Mouse (Mus musculus) heart, adult 18-20 months (tissue): ENCODE measurements around the gene Ttbk1. TPM values are rescaled to one million over a fixed set of nuclear protein-coding genes. Genes with fewer than 3 reads are reported as not detected.

ENCODE experiments used
- DNase-seq, 2 experiments: peaks; one replicate each; pipeline ENCODE4 v3.0.0; 2021 to 2022; ENCODE audit warnings: mixed read lengths in 1 of 2
- total RNA-seq, 2 experiments: library from RNA; stranded (reverse); gene quantifications; 2 replicates each; pipeline ENCODE4 v1.2.3; 2021

Gene Ttbk1
- total RNA-seq, 2 experiments from 2014 or later: 0.20 to 0.28 TPM

DNA sequence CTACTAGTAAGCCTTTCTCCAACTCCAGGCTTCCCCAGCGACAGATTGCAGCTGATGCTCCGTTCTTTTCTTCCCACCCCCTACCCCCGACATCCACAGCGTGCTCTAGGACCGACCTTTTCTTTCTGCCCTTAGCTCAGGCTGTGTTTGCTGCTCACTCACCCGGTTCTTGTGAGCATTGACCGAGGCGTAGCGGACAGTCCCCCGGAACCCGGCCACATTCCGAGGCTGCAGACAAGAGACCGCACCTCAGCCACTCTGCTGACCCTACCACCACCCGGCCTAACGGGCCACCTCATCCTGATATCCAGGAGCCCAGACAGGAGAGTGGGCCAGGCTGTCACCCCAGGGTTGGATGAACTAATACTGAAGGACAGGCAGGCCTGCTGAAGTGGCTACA is 10.2 kb downstream of the Ttbk1 start:
- DNase-seq: no peak

DNA sequence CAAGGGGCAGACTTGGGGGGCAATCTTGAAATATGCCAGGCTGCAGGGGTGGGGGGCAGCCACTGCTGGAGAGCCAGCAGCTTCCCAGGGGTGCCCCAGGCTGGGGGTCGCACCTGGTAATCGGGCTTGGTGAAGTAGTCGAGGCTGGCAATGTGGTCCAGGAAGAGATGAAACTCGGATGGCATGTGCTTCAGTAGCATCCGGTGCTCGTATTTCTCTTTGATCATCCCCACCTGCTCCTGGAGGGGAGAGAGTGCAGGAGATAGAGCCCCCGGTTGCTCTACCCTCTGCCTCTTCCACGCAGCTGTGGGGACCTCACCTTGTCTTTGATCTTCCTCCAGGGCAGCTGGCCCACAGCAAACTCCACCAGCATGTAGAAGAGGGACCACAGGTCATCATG is 10.9 kb downstream of the Ttbk1 start:
- DNase-seq: no peak

DNA sequence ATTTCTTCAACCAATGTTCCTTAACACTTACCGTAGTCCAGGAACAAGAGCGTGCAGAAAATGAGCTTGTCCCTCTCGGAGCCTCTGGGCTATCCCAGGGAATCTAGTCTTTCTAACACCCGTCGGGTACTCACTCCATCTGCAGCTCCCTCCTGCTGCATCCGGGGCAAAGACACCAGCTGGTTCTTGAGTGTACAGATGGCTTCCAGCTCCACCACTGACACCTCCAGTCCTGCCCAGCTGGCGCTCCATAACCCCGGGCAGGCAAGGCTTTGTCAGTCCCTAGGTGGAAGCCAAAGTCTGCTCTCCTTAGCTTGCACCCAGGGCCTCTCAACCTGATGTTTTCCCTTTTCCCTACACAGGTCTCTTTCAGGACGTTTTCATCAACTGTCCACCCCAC is 19.6 kb downstream of the Ttbk1 start:
- DNase-seq: no peak

DNA sequence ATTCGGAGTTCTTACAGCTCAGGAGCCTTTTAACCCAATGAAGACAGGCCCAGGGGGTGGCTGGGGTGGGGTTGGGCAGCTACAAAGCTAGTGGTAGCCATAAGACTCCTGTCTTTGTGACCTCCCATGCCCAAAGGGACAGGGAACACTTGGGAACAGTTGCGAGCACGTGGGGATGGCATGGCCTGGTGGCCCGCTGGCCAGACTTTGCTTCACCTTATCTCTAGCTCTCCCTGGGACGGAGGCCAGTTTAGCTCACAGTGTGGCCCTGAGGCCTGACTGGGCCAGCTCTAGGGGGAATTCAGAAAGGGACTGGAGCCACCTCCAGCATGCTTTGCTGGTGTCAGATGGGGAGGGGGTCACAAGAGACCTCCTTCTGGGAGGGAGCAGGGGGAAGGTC is 25.2 kb downstream of the Ttbk1 start:
- DNase-seq: peak; percentile 78 to 84

DNA sequence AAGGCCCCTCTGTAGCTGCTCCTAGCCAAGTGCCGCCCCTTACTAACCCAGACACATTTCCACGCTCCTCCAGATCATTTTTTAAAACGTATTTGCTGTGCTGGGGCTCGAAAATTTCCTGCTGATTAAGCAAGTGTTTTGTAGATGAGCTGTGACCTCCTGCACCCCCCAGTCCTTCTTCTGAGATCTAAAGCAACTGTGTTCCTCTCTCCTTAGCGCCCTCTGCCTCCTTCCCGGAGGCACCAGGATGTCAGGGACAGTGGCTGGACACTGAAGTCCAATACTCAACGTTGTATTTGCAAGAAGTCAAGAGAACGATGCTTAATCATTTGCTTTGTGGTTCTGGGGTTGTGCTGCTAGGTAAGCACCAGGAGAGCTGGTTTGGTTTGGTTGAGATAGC is 26.1 kb downstream of the Ttbk1 start:
- no peak for DNase-seq

DNA sequence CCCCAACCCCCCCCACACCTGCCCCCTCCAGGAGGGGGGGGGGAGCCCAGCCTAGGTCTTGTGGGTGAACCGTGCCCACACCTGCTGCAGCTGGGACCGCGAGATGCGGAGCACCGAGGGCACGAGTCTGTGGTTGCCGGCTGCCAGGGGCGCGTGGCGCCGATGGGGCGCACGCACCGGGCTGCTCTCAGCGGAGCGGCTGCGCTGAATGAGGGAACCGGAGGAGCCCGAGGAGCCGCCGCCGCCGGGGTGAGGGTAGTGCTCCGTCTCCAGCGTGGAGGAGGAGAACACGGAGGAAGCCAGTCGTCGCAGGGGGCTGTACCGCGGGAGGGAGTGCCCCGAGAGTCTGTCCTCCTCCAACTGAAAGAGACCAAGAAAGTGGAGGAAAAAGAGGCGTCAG is 26.8 kb downstream of the Ttbk1 start:
- no peak for DNase-seq

DNA sequence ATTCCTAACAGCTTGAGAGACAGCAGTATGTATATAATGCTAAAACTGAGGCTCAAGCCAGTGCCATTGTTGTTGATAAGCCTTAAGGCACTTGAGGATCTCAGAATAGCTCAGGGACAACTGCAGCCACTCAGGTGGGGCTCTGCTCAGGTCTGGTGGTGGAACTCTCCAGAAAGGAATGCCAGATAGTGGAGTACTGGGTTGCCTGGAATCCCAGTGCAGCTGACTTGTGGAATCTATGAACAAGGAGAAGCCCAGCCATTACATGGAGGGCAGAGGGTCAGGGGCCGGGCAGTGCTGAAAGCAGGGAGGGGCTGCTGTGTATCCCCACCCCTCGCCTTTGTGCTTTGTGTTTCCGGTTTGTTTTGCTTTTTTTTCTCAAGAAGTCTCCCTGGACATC is 29.0 kb downstream of the Ttbk1 start:
- DNase-seq: peak in 1 of 2 experiments; percentile 54

DNA sequence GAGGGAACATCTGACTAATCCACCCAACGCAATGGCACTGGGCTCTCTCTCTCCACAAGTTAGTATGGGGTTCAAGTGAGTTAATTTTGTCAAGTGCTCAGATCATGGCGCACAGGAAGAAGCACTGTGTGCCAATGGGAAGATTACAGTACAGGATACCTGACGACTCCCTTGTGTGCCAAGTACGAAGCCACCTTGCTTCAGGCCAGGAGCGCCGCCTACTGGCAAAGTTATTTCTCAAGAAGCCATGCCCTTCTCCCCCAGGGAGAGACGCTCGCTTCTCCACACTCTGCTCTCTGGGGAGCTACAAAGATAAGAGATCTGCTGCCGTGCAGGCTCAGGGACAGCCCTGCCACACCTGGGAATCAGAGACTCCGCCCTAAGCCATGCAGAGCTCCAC is 29.7 kb downstream of the Ttbk1 start:
- DNase-seq: peak in 1 of 2 experiments; percentile 42

DNA sequence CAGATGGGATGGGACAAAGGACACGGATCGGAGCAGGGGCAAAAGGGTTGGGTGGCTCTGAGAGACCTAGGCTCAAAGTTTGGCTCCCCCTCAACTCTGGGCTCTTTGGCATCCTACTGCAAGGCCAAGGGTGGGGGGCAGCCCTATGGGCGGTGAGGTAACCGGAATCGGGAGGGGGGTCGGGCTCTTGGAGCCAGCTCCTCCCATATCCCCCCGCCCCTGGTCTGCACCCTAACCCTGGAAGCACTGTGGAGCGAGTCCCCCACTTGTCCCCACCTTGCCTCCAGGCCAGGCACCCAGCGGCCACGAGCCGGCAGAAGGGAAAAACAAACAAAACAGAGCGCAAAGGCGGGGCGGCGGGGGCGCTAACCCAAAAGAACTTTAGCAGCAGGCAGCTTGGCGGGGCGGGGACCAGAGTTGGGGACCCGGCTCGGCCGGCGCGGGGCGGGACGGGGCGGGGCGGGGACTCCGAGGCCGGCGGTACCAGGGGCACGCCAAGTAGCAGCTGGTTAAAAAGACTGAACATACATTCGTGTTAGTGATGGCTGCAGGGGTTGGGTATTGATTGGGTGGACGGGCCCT is 32.3 kb downstream of the Ttbk1 start:
- DNase-seq: peak in 1 of 2 experiments; percentile 38

DNA sequence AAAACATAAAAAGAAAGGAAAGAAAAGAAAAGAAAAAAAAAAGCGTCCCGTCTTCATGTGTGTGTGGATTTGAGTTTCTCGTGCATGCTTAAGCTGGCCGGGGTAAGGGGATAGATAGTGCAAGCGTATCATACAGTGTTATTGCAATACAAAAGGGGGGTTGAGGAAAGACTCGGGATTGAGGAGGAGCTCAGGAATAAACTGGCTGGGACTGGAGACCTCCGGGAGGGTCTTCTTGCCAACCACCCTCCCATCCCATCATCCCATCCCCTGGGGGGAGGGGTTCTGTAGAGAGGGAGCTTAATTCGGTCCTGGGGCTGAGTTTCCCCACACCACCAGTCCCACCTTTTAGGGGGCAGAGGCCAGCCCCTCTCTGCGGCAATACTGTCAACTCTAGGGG is 32.9 kb downstream of the Ttbk1 start:
- DNase-seq: no peak

DNA sequence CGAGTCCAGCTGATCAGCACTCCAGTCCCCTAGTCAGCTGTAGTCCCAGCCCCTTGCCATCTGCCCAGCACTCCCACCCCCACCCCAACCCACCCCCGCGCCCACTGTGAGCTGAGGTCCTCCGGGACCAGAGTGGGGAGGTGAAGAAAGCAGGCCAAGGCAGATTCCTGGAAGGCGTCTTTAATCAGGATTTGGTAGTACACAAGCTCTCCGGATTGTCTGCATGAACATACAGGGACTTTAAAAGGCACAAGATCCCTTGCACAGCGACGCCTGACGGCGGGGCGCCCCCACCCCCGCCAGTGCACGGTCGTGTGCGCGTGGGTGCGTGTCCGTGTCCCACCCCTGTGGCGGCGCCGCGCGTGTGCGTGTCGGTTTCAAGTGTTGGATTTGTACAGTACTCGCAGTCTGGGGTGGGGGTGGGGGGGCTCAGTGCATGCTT is 33.5 kb downstream of the Ttbk1 start:
- no peak for DNase-seq

DNA sequence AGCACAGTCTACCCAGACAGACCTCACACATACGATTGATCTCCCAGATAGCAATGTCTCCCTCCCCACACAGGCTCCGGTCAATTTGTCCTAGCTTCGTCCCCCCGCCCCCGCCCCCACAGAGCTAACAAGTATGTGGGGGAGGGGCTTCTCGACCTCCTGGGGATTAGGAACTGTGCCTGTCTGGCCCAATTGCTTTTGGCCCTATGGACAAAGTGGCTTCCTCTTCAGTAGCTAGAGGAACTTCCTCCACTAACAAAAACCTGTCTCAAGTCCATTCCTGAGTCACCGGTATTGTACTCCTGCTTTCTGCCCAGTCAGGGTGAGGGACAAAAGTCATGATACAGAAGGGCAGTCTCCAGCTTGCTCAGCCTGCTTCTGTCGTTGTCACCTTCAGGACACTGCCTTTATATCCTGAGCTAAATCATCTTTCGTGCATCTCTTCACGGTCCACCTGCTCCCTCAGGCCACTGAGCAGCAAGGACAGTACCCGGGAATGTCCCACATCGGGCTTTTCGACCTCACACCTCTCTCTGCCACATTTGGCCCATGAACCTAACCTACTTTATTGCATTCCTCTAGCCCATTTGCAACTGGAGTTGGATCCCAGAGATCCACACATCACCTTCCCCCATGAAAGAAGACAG is 34.0 kb downstream of the Ttbk1 start:
- no peak for DNase-seq

DNA sequence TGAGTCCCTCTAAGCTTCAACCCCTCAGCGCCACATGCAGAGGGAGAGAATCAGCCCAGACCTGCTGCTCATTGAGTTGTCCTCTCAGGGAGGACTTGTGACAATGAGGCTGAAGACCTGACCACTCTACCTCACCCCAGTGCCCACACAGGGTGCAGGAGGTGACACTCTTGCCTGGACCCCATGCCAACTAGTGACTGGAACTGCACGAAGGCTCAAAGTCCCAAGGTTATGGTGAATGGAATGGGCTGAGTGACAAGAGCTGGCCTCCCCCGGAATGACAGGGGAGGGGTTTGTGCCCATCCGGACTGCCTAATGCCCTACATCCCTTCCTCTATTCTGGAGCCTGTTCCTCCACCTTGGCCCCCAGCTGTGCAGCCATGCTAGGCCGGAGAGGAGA is 34.8 kb downstream of the Ttbk1 start:
- no peak for DNase-seq

DNA sequence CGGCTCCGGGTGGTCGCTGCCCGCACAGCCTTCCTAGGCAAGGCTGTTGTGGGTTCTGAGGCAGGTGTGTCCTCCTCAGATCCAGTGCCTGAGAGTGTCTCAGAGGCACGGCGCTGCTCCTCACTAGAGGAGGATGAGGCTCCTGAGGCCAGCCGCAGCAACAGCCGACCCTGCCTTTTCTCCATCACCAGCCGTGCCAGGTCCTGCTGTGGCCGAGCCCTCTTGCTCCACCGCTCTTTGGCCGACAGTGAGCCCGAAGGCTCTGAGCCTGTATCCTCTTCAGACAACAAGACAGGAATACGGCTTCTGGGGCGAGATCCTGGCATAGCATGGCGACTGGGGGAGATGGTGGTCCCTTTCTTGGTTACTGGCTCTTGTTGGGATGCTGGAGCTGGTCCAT is 41.2 kb downstream of the Ttbk1 start:
- no peak for DNase-seq

DNA sequence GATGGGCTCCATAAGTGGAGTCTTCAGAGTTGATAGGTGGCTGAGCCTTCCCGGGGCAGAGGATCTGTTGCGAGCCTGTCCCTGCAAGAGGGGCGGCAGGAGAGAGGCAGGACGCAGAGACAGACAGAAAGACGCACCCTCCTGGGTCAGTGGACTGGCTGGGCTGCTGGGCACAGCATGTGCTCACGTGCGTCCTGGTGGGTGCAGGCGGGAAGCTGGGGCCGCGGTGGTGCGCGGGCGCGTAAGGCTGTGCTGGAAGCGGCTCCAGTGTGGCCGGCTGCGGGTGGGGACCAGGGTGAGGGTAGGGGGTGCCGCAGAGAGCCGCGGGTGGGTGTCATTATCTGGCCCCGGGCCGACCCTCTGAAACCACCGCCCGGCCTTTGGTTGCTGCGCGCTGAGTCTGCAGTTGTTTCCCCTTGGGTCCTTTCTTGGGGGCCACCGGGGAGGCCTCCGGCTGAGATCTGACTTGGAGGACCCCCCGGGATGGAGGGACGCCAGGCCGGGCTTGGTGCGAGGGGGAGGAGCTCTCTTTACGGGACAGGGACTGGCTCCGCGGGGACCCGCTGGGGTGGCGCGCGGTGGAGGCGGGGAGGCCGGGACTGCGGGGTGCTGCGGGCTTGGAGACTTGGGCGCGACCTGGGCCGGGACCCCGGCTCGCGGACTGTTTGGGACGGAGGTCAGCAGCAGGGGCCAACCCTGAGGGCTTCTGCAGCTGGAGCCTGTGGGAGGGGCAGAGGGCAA is 42.5 kb downstream of the Ttbk1 start:
- DNase-seq: no peak

DNA sequence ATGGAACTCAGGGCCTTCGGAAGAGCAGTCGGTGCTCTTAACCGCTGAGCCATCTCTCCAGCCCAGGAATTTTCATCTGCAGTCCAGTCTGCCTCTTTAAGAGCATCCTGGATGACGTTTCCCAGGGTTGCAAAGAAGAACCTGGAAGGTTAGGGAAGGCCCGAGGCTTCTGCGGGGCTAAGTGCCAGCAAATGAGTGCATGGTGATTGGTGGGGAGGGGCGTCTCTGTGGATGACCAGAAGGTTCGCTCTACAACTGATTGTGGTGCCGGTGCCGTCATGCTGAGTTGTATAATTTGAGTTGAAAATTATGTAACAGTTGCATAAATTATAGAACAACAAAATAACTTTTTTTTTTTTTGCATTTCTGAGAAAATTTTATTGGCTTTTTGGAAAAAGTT is 48.3 kb downstream of the Ttbk1 start:
- no peak for DNase-seq

DNA sequence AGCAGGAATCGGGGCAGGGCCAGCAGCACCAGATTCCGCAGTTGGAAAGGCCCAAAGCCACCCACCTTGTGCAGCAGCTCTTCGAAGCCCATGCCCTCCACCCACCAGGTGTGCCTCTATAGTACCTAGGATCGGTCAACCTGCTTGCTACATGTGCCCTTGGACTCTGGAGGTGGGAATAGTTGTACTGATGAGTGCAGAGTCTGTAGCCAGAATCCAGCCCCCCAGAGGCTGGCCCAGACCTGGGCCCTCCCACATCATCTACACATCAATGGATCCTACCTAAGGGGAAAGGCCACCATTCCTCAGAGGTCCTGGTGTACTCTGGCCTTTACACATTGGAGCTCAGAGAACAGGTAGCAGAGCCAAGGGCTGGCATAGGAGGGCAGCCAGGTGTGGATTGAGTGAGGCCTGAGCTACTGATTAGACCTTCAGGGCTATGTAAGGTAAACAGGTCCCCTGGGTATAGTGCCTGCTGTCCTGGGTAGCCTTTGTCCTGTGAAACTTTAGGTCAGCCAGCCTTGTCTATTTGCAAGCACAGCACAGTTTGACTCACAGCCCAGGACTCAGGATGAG is 49.1 kb downstream of the Ttbk1 start, which contains the start of gene Slc22a7:
TSS of gene Slc22a7 (minus strand) at position 160 of the 576 bp plus-strand sequence.
- no peak for DNase-seq

DNA sequence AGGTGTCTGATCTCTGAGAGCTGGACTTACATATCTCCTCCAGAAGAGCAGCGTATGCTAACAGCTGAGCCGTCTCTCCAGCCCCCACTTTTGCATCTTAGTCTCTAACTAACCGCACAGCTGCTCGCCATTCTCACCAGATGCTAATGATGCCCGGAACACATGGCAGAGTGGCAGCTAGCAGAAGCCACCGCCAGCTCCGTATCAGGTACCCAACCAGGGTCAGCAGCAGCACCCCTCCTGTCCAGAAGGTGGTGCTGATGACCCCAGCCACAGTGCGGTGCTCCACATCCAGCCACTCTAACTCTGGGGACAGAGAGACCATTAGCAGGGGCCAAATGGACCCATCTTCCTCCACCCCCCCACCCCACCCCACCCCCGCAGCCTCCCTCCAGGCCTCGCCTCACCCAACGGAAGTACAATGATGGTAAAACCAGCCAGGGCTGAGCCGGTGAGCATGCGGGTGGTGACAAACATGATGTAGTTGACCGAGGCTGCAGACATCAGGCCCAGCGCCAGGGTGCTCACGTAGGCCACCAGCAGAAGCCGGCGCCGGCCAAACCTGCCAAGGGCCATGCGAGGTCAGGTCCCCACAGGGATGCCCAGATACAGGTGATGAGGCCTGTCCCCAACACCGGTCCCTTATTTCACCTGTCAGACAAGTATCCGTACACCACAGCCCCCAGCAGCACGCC is 50.7 kb downstream of the Ttbk1 start:
- DNase-seq: no peak

DNA sequence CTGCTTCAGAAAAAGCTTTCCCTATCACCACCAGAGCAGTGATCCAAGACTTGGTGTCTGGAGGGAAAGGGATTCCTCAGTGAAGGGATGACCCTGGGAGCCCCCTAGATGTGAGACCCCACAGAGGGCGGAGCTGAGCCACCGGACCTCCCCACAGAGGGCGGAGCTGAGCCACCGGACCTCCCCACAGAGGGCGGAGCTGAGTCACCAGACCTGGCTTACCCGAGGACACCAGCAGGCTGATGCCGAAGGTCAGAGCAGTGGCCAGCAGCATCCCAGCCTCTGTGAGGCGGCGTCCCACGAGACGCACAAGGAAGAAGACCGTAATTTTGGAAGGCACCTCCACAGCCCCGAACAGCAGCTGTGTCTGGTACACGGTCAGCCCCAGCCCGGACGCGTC is 53.8 kb downstream of the Ttbk1 start:
- peak in 1 of 2 experiments; percentile 8 for DNase-seq

DNA sequence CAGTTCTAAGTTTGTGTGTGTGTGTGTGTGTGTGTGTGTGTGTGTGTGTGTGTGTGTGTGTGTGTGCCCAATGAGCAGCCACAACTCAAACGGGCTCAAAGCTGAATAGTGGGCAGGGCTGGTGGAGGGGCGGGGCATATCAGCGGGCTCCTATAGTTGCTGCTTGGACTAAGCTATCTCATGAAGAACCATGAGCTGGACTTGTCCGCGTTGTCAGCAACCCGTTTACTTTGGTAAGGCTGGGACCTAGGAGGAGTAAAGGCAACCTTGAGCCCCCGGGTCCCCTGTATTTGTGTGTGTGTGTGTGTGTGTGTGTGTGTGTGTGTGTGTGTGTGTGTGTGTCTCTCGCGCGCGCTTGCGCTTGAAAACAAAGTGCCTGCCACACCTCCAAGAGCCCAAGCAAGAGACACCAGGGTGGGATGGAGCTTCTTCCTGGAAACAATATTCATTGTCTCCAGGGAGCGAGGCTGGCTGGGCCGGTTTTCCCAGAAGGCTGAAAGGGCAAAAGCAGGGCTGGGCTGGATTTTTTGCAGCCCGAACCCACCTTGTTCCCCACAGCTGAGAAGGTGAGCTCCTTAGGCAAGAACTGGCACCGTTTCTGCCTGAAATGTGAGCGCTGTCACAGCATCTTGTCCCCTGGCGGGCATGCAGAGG is 58.6 kb downstream of the Ttbk1 start, which contains the start of gene Crip3:
TSS of gene Crip3 (plus strand) at position 166 of the 654 bp plus-strand sequence.
- no peak for DNase-seq

DNA sequence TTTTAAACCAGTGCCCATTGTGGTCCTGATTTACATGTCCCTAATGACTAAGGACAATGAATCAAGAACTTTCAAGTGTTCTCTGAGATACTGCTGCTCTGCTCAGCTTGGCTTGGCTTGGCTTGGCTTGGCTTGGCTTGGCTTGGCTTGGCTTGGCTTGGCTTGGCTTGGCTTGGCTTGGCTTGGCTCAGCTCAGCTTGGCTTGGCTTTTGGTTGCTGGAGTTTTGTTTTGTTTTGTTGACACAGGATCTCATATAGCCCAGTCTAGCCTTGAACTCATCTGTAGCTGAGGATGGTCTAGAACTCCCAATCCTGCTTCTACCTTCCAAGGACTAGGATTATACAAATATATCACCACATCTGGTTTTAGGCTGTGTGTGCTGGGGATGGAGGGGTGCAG is 61.0 kb downstream of the Ttbk1 start:
- DNase-seq: peak; percentile 58 to 68

DNA sequence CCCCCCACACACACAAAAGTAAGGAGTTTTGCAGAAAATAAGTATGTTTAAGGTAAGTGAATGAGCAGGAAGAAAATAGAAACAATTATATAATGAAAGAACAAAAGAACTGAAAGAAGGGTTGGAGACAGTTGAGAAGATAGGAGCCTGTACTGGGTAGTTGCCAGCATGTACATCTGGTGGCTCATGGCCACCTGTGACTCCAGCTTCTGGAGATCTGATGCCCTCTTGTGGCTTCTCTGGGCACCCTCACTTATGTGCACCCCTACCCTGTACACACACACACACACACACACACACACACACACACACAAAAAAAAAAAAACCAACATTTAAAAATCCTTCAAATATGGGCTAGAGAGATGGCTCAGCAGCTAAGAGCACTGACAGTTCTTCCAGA is 67.8 kb downstream of the Ttbk1 start:
- no peak for DNase-seq
